Mouse (Mus musculus) testis, adult 2 months (tissue): ENCODE results near the gene Tff1.

Experiments used
- CTCF ChIP-seq: fragments of 200-500 bp; IDR thresholded peaks from 2 replicates; pipeline ENCODE4 v1.5.1; 2012; ENCODE audit warnings: low read depth, mild to moderate bottlenecking, inconsistent platforms, low read length, moderate library complexity; ENCODE audit not compliant: control insufficient read depth, insufficient read depth, insufficient replicate concordance
- POLR2A ChIP-seq: fragments of 200-500 bp; IDR thresholded peaks from 2 replicates; pipeline ENCODE4 v1.6.1; 2012; ENCODE audit warnings: low read depth, mild to moderate bottlenecking, inconsistent platforms, low read length, moderate library complexity; ENCODE audit not compliant: control insufficient read depth

DNA sequence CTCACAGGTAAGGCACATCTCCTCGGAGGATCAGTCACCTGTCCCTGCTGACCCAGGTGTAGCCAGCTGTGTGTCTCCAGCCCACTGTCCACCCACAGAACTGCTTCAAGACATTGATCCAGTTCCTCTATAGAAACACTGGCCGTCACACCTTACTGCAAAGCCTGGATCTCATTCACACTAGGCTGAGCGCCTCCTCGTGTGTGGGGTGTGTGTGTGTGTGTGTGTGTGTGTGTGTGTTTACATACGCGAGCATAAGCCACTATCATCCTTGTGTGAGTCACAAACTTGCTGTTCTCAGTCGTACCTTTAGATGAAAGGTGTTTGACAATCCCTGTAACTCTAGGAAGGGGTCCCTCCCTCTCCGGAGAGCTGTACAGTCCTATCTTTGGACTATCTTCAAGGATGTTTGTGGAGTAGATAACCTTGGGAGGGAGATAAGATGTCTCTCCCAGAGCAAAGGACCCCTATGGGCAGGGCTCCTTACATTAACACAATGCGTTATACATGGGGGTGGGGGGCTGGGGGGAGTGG lies 12.0 kb downstream of the Tff1 start:
- TF ChIP-seq CTCF (no peak), POLR2A (no peak)
